Mouse (Mus musculus) heart, postnatal 0 days (tissue): ENCODE measurements around the gene Oser1.

Experiments
- CTCF ChIP-seq: IDR thresholded peaks from 2 replicates; pipeline ENCODE4 v1.5.1; 2016; ENCODE audit warnings: antibody characterized with exemption, control low read depth, low read depth
- EP300 ChIP-seq: IDR thresholded peaks from 2 replicates; pipeline ENCODE4 v1.6.1; 2016; ENCODE audit warnings: antibody characterized with exemption, low read depth

DNA sequence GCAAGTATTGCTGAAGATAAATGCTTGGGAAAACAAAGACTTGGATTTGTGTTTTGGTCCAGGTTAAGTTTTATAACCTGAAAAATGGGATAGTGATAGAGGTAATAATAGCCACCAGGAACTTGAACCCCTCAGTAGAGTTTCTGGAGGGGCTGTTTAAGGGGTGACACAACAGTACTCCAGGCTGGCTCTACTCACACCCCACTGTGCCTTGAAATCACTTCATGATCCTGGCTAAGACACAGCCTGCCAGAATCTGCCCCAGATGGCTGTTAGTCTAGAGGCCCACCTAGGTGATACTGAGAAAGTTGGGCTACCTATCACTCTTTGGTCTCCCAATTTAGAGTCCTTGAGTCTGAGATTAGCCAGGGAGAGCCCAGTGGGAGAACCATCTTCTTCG is 15.0 kb upstream of the Oser1 start:
- TF ChIP-seq EP300 (no peak), CTCF (no peak)
